Mouse (Mus musculus) adrenal gland, postnatal 10 days (tissue): ENCODE data around the gene Cacng7. TPM values are rescaled to one million over a fixed set of nuclear protein-coding genes. Genes with fewer than 3 reads are reported as not detected.
A peak's percentile ranks its signal among the peaks of the same experiment; 100 is the strongest.
"Not testable (repeated sequence)": the region's sequence is repeated elsewhere in the genome, so short reads cannot be mapped to it uniquely, and the experiment has no call there.

ENCODE experiments used
- DNase-seq: peaks from one replicate; pipeline ENCODE4 v3.0.0; 2021; ENCODE audit warnings: mixed read lengths
- microRNA-seq: library from miRNA; unstranded; fragments of <30 nt; microRNA quantifications from one replicate; pipeline ENCODE4 v1.2.0, GENCODE M21; 2021
- total RNA-seq, 2 experiments: library from RNA; stranded (reverse); gene quantifications; 2 replicates each; pipeline ENCODE4 v1.2.3; 2021

The Cacng7 gene
- total RNA-seq, 2 experiments from 2014 or later = 8.8 to 9.4 TPM

DNA sequence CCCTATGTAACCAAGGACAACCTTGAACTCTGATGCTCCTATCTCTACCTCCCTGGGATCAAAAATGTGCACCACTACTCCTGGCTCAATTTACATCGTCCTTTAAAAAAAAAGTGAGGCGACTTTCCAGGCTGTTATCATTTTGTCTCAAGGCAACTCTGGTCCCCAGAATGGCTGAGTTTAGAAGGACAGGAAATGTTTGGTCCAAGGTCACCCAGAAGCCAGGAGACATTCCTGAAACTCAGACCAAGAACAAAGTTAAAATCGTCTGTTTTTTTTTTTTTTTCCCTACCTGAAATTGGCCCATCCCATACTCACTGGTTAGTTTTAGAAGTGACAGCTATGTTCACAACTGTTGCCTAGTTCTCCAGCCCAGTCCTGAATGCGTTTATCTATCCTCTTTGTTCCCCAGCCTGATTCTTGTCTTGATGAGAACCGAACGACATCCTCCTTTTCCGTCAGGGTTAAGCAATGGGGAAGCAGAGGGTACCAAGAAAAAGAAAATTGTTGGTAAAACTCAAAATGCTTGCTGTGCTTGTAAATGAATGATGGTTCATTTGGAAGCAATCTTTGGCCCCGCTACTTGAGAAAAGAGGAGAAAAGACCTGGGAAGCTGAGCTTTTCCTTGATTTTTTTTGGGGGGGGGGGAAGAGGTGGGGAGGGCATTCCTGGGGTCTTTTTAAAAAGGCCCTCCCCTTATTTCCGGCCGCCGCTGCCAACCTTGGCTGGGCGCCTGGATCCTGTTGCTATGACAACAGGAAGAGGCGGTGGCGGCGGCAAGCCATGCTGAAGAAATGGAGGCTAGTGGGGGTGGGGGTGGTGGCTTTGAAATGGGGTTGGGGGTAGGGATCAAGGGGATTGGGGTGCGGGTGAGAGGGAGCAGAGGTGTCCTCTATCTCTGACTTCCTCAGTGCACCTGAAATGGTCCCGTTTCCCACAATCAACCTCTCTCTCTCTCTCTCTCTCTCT is 57.0 kb downstream of the Cacng7 start:
- peak; percentile 79 for DNase-seq

DNA sequence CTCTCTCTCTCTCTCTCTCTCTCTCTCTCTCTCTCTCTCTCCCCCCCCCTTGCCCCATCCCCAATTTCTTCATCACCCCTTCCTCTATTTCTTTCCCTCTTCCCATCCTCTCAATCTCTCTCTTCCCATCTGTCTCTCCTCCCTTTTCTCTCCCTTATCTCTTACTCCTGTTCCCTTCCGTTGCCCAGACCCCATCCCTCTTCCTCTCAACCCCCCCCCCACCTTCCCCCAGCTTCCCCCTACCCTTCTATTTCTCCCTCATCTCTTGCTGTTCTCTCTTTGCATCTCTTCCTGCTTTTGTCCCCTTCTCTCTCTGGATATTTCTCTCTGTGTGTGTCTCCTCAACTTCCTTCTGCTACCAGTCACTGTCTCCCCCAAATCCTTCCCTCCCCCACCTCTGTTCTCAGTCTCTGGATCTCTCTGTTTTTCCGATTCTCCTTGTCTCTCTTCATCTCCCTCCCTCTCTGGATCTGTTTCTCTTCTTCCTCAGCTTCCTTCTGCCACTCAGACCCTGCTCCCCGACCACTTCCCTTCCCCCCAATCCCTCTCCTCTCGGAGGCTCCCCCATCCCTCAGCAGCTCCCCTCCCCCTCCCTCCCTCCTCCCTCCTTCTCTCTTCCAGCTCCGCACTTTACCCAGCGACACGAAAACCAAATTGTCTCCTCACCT is 57.8 kb downstream of the Cacng7 start, which contains the start of gene Cacng8:
Cacng8 (plus strand) TSS at position 271 of the 668 bp plus-strand sequence.
- DNase-seq = no peak

DNA sequence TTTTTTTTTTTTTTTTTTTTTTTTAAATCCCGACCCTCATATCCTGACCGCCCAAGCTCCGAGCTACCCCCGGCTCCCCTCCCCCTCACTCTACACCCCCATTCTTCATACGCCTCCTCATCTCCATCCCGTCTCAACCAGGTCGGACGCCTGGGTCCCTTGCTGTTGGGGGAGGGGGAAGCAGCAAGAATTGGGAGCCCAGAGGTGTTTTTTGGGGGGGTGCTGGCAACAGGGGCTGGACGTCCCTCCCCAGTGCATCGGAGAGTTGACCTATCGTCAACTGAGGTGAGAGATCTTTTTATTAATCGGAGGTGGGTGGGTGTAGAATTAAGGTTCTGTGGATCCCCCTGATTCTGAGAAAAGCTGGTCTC is 58.3 kb downstream of the Cacng7 start:
- DNase-seq = no peak

DNA sequence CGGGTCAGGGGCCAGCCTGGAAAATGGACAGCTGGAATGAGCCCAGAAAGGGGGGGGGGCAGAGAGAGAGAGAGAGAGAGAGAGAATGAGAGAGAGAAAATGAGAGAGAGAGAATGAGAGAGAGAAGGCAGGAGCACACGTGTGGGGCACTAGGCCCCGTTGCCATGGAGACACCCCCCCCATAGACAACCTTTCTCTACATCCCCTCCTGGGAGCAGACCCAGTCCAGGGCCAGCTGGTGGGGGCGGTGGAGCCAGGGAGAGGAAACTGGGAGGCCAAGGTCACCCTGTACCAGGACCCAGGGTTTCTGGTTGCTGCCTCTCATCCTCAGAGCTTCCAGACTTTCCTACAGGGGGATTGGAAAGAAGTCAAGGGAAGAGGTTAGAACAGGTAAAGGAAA is 59.1 kb downstream of the Cacng7 start:
- peak; percentile 29 for DNase-seq

DNA sequence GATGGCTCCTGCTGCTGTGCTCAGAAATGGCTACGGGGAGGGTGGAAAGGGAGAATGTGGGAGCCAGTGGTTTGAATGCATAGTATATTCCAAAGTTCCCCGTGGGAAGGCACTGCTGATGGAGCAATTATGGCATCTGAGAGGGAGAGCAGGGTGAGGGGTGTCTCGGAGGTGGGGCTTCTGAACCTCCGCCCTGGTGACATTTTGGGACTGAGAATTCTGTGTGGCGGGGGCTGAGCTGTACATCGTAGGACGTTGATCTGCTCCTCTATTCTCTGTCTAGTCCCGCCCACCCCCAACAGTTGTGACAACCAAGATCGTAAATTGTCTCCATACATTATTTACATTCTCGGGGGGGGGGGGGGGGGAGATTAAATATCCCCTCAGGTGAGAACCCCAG is 64.6 kb downstream of the Cacng7 start:
- no peak for DNase-seq

DNA sequence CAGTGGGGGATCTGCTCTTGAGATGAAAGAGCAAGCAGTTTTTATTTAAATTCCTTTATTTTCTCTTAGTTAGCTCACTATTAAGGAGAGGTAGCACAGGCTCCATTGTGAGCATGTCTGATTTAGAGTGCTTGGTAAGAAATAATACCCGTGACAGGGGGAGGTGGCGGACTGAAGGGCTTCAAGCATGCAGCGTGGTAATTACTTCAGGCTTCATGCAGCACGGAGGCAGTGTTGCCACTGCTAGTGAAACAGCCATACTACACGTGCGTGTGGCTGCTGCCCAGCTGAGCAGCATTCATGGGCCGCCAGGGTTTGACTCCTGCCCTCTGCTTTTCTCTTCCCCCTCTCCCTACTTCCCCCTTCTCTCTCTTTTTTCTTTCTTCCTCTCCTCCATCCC is 65.0 kb downstream of the Cacng7 start:
- DNase-seq = no peak

DNA sequence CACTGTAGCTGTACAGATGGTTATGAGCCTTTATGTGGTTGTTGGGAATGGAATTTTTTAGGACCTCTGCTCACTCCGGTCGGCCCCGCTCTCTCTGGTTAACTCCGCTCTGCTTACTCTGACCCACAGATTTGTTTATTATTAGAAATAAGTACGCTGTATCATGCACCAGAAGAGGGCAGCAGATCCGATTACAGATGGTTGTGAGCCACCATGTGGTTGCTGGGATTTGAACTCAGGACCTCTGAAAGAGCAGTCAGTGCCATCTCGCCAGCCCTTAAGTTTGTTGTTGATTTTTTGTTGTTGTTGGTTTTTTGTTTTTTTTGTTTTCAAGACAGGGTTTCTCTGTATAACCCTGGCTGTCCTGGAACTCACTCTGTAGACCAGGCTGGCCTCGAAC is 65.6 kb downstream of the Cacng7 start:
- DNase-seq = not testable (repeated sequence)

DNA sequence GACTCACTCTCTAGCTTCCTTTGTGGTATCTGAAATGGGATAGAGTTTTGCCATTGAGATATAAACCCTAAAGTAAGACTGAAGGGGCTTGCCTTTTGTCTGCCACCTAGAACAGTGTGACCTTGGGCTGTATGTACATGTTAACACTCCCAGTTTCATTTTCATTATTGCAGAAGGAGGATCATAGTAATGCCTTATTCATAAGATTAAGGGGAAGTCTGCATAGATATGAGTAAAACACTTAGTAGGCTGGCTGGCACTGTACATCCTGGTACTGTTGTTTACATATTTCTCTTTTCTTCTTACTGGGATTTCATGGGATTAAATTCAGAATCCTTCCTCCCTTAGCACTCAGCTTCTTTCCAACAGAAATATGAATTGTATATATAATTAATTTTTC is 67.2 kb downstream of the Cacng7 start:
- DNase-seq = no peak

DNA sequence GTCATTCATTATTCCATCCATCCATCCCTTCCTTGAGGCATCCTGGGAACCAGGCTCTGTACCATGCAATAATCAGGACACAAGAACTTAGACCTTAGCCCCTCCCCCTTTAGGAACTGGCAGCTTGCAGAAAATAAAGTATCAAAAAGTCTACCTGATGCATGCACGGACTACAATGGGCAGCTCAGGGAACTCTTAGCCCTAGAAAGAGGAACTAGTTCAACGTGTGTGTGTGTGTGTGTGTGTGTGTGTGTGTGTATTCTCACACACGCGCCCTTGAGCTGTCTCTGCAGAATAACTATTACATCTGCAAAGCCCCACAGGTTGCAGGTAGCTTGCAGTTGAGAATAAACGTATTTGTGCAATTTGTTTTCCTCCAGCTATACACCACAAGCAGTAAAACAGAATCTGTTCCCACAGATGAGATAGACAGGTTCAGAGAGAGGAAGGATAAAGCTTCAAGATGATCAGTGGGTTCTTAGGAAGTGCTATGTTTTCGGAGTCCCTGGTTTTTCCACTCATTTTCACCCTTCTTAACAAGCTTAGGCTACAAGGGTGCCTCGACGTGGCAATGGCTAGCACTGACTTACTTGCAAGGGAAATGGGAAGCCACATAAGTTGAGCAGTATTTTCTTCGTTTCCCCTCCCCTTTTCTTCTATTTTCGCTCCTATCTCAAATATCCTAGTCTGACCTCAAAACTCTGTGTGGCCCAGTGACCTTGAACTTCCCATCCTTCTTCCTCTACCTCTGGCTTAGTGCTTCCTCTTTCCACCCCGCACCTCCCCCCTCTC is 77.2 kb downstream of the Cacng7 start:
- DNase-seq = no peak

DNA sequence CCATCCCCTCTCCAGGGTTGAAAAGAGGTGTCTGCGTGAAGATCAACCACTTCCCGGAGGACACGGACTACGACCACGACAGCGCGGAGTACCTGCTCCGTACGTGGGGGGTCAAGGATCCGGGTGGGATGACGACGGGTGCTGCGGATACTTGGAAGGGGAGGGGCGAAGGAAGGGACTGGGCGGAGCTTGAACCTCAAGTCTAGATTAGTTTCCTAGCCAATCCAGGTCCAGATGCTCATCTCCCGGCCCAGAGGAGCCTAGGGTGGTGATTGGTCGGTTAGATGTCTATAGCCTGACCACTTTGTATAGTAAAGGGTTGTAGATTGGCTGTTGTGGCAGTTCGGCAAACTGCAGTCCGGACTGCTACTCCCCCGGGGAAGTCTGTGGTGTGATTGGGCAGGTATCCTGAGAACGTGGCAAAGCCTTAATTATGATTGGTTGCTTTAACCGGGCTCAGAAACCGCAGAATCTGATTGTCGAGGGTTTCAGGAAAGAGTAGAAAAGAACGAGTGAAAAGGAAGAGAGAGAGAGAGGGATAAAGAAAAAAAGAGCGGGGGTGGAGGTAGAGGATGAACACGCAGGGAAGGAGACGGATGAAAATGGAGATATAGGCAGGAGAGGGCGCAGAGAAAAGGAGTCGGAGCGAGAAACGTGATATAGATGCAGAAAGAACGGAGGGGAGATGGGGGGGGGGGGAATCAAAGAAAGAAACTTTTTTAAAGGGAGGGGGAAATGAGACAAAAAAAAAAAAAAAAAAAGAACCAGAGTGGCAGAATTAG is 78.6 kb downstream of the Cacng7 start:
- peak; percentile 56 for DNase-seq

DNA sequence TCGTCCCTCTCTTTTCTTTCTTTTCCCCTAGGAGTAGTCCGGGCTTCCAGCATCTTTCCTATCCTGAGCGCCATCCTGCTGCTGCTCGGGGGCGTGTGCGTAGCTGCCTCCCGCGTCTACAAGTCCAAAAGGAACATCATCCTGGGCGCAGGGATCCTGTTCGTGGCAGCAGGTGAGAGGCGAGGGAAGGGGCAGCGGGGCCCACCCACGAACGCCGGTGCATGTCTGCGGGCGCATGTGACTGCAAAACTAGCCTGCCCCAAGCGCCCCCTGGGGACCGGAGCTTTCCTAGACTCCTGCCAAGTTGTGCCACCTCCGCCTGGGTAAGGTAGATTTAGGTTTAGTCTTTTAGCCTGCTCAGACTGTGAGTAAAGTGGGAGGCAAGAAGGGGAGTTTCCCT is 79.3 kb downstream of the Cacng7 start:
- DNase-seq = peak; percentile 67

DNA sequence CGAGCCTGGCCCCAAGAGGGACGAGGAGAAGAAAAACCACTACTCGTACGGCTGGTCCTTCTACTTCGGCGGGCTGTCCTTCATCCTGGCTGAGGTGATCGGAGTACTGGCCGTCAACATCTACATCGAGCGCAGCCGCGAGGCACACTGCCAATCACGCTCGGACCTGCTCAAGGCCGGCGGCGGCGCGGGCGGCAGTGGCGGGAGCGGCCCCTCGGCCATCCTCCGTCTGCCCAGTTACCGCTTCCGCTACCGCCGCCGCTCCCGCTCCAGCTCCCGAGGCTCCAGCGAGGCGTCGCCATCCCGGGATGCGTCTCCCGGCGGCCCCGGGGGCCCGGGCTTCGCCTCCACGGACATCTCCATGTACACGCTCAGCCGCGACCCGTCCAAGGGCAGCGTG is 82.1 kb downstream of the Cacng7 start:
- DNase-seq = peak; percentile 75

DNA sequence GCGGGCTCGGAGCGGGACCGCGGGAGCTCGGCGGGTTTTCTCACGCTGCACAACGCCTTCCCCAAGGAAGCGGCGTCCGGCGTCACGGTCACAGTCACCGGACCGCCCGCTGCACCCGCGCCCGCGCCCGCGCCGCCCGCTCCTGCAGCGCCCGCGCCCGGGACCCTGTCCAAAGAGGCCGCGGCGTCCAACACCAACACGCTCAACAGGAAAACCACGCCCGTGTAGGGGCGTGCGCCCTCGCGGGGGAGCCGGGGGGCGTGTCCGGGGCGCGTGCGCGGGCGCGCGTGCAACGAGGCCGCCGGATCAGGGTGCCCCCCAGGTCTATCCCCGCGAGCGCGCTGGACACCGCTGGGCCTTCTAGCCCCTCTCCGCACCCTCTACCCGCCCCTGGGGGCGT is 82.6 kb downstream of the Cacng7 start:
- DNase-seq = peak; percentile 78

Small RNA genes within 50 kb of the gene (microRNA-seq; reads per million reads assigned to microRNA genes)
- gene Gm23450 = 52.2 reads per million, percentile 35 among the genes with 10 or more reads in this experiment

Other genes starting within 250 kb of the Cacng7 start
- gene AU018091, start 163.8 kb upstream of the Cacng7 start, total RNA-seq = not detected
- gene Nlrp12, start 83.2 kb upstream of the Cacng7 start, total RNA-seq = 1 to 10 TPM in 1 of 2 experiments, under 1 TPM in 1; 0.15 to 1.0 TPM
- gene Myadm, start 43.9 kb upstream of the Cacng7 start, total RNA-seq = 100 to 1,000 TPM; 110 to 126 TPM
- gene Prkcg, start 43.8 kb upstream of the Cacng7 start, total RNA-seq = 1 to 10 TPM; 1.6 to 2.6 TPM
- gene Cacng8, start 57.7 kb downstream of the Cacng7 start, total RNA-seq = 1 to 10 TPM; 2.5 to 3.3 TPM
- 1 to 10 TPM; 1.5 to 6.5 TPM for gene Cacng6, start 91.2 kb downstream of the Cacng7 start, total RNA-seq
- 1 to 10 TPM; 4.3 to 6.6 TPM for gene Tarm1, start 169.7 kb downstream of the Cacng7 start, total RNA-seq